Mouse (Mus musculus) midbrain, embryonic 10.5 days (tissue): ENCODE data around the gene Top2a. TPM values are rescaled to one million over a fixed set of nuclear protein-coding genes. Genes with fewer than 3 reads are reported as not detected.

Experiments used
- DNase-seq: peaks from one replicate; pipeline ENCODE4 v3.0.0-alpha.2; 2017; ENCODE audit warnings: low spot score
- H3K27ac ChIP-seq: fragments of 300-500 bp; sonication (generic); replicated peaks from 2 replicates; pipeline ENCODE4 v1.5.1; 2016; ENCODE audit warnings: mild to moderate bottlenecking
- H3K27me3 ChIP-seq: fragments of 300-500 bp; sonication (generic); 2 replicates; pipeline ENCODE4 v1.6.1; 2016; ENCODE audit warnings: low read depth, mild to moderate bottlenecking; ENCODE audit not compliant: poor library complexity, severe bottlenecking
- H3K36me3 ChIP-seq: fragments of 300-500 bp; sonication (generic); 2 replicates; pipeline ENCODE4 v1.6.1; 2016; ENCODE audit warnings: mild to moderate bottlenecking, moderate library complexity
- H3K4me1 ChIP-seq: fragments of 300-500 bp; sonication (generic); 2 replicates; pipeline ENCODE4 v1.6.1; 2016
- H3K4me3 ChIP-seq: fragments of 300-500 bp; sonication (generic); 2 replicates; pipeline ENCODE4 v1.5.1; 2016; ENCODE audit warnings: mild to moderate bottlenecking, moderate library complexity
- H3K9me3 ChIP-seq: fragments of 300-500 bp; sonication (generic); replicated peaks from 2 replicates; pipeline ENCODE4 v1.6.1; 2016; ENCODE audit warnings: mild to moderate bottlenecking
- WGBS: fragments of 180-500 bp; shearing (Covaris S2); methylation state at CpG from one replicate; pipeline ENCODE4 v1.1.7; 2016; 5-methylcytosine and 5-hydroxymethylcytosine counted together
- polyA plus RNA-seq: library from polyadenylated mRNA; unstranded; fragments of >200 nt; fragmentation: Nextera tagmentation; extraction: Ambion mirVana; gene quantifications from 2 replicates; pipeline ENCODE4 v1.2.1, GENCODE M21; 2016

Top2a gene
- polyA plus RNA-seq, 1 experiment from 2014 or later = 357 TPM

- DNase-seq = peak; percentile 69
- Histone ChIP-seq H3K36me3 (peaks cover 44% of the 10 kb centered on the region), H3K9me3 (no peaks in the 10 kb centered on the region), H3K4me3 (no peak overlapping the region), H3K27ac (no peak overlapping the region), H3K4me1 (peaks cover 18% of the 10 kb centered on the region), H3K27me3 (peaks cover 14% of the 10 kb centered on the region)
- WGBS = 49% methylated on average over 5 of the region's 5 CpGs
Measured at GRCm38 (mm10) chr11:98974871-98975719, 48.9 kb downstream of the Top2a start.

GRCm38 (mm10) chr11:98974213-98974612 is 49.8 kb downstream of the Top2a start:
- no peak overlapping the region for H3K4me3 ChIP-seq
- no peak for DNase-seq
- H3K27me3 ChIP-seq = peaks cover 13% of the 10 kb centered on the region
- peaks cover 45% of the 10 kb centered on the region for H3K36me3 ChIP-seq
- no peaks in the 10 kb centered on the region for H3K9me3 ChIP-seq
- H3K27ac ChIP-seq = no peak overlapping the region
- WGBS = 81% methylated on average over 6 of the region's 6 CpGs
- H3K4me1 ChIP-seq = peaks cover 27% of the 10 kb centered on the region

- H3K36me3 ChIP-seq = peaks cover 45% of the 10 kb centered on the region
- WGBS = 90% methylated on average over 14 of the region's 14 CpGs
- peaks cover 33% of the 10 kb centered on the region for H3K4me1 ChIP-seq
- no peaks in the 10 kb centered on the region for H3K9me3 ChIP-seq
- H3K27me3 ChIP-seq = peaks cover 13% of the 10 kb centered on the region
- H3K27ac ChIP-seq = no peak overlapping the region
- no peak for DNase-seq
- no peak overlapping the region for H3K4me3 ChIP-seq
Measured at GRCm38 (mm10) chr11:98973584-98973983, 50.4 kb downstream of the Top2a start.

GRCm38 (mm10) chr11:98972801-98973360 is 51.1 kb downstream of the Top2a start:
- 90% methylated on average over 9 of the region's 9 CpGs for WGBS
- Histone ChIP-seq H3K27ac (no peak overlapping the region), H3K4me1 (peaks cover 40% of the 10 kb centered on the region), H3K27me3 (peaks cover 16% of the 10 kb centered on the region), H3K4me3 (no peak overlapping the region), H3K36me3 (peaks cover 50% of the 10 kb centered on the region), H3K9me3 (no peaks in the 10 kb centered on the region)
- no peak for DNase-seq

GRCm38 (mm10) chr11:98972215-98972614 is 51.8 kb downstream of the Top2a start:
- Histone ChIP-seq H3K27ac (no peak overlapping the region), H3K9me3 (no peaks in the 10 kb centered on the region), H3K27me3 (peaks cover 18% of the 10 kb centered on the region), H3K4me1 (peaks cover 47% of the 10 kb centered on the region), H3K36me3 (peaks cover 53% of the 10 kb centered on the region), H3K4me3 (no peak overlapping the region)
- 52% methylated on average over 9 of the region's 9 CpGs for WGBS
- peak; percentile 81 for DNase-seq

GRCm38 (mm10) chr11:98971316-98972031 is 52.5 kb downstream of the Top2a start:
- Histone ChIP-seq H3K9me3 (no peaks in the 10 kb centered on the region), H3K27me3 (peaks cover 25% of the 10 kb centered on the region), H3K4me3 (no peak overlapping the region), H3K36me3 (peaks cover 58% of the 10 kb centered on the region), H3K4me1 (peaks cover 54% of the 10 kb centered on the region), H3K27ac (peak overlapping the region; percentile 23; the same call in 1 of the 2 replicates)
- no peak for DNase-seq
- WGBS = 92% methylated on average over 23 of the region's 23 CpGs

- whole genome bisulfite sequencing = 76% methylated on average over 29 of the region's 29 CpGs
- Histone ChIP-seq H3K27ac (peak overlapping the region; percentile 85), H3K4me3 (peak overlapping the region; percentile 46; the same call in 1 of the 2 replicates), H3K4me1 (peaks cover 65% of the 10 kb centered on the region), H3K27me3 (peaks cover 28% of the 10 kb centered on the region), H3K9me3 (no peaks in the 10 kb centered on the region), H3K36me3 (peaks cover 60% of the 10 kb centered on the region)
- DNase-seq = no peak
Measured at GRCm38 (mm10) chr11:98970191-98970925, 53.6 kb downstream of the Top2a start.

GRCm38 (mm10) chr11:98969496-98969927 is 54.5 kb downstream of the Top2a start:
- H3K27me3 ChIP-seq = peaks cover 37% of the 10 kb centered on the region
- H3K4me3 ChIP-seq = peak overlapping the region; percentile 46
- H3K36me3 ChIP-seq = peaks cover 57% of the 10 kb centered on the region
- 21% methylated on average over 15 of the region's 17 CpGs for WGBS
- H3K27ac ChIP-seq = peak overlapping the region; percentile 85
- H3K4me1 ChIP-seq = peaks cover 74% of the 10 kb centered on the region
- H3K9me3 ChIP-seq = no peaks in the 10 kb centered on the region
- DNase-seq = no peak

- H3K9me3 ChIP-seq = no peaks in the 10 kb centered on the region
- H3K36me3 ChIP-seq = peaks cover 52% of the 10 kb centered on the region
- H3K4me3 ChIP-seq = peak overlapping the region; percentile 46
- H3K27ac ChIP-seq = peak overlapping the region; percentile 85
- H3K27me3 ChIP-seq = peaks cover 39% of the 10 kb centered on the region
- 7% methylated on average over 20 of the region's 20 CpGs for WGBS
- peak; percentile 85 for DNase-seq
- peaks cover 80% of the 10 kb centered on the region for H3K4me1 ChIP-seq
Measured at GRCm38 (mm10) chr11:98968716-98969495, 55.1 kb downstream of the Top2a start.

- H3K4me1 ChIP-seq = peaks cover 88% of the 10 kb centered on the region
- H3K27me3 ChIP-seq = peaks cover 45% of the 10 kb centered on the region
- peak overlapping the region; percentile 46; the same call in 1 of the 2 replicates for H3K4me3 ChIP-seq
Measured at GRCm38 (mm10) chr11:98968079-98968478, 55.9 kb downstream of the Top2a start.

GRCm38 (mm10) chr11:98966499-98967141 is 57.4 kb downstream of the Top2a start:
- Histone ChIP-seq H3K4me3 (peak overlapping the region; percentile 74; the same call in 1 of the 2 replicates), H3K36me3 (peaks cover 31% of the 10 kb centered on the region), H3K4me1 (peaks cover 99% of the 10 kb centered on the region), H3K27ac (peak overlapping the region; percentile 85), H3K9me3 (no peaks in the 10 kb centered on the region), H3K27me3 (peaks cover 60% of the 10 kb centered on the region)
- peak; percentile 65 for DNase-seq
- 44% methylated on average over 9 of the region's 9 CpGs for WGBS

More at GRCm38 (mm10) chr11:98968079-98968478, 55.9 kb downstream of the Top2a start:
- H3K36me3 ChIP-seq = peaks cover 44% of the 10 kb centered on the region
- DNase-seq = no peak
- 86% methylated on average over 16 of the region's 16 CpGs for WGBS
- H3K27ac ChIP-seq = peak overlapping the region; percentile 85
- no peaks in the 10 kb centered on the region for H3K9me3 ChIP-seq
